Mouse (Mus musculus) Muller cell, postnatal 12 days (primary cell): ENCODE measurements around the gene Mtmr12.
"Not testable (repeated sequence)": the region's sequence is repeated elsewhere in the genome, so short reads cannot be mapped to it uniquely, and the experiment has no call there.

Source experiments
- DNase-seq: peaks from one replicate; pipeline ENCODE4 v3.0.0-alpha.2; 2015; ENCODE audit errors: inconsistent ontology term

Gene Mtmr12

DNA sequence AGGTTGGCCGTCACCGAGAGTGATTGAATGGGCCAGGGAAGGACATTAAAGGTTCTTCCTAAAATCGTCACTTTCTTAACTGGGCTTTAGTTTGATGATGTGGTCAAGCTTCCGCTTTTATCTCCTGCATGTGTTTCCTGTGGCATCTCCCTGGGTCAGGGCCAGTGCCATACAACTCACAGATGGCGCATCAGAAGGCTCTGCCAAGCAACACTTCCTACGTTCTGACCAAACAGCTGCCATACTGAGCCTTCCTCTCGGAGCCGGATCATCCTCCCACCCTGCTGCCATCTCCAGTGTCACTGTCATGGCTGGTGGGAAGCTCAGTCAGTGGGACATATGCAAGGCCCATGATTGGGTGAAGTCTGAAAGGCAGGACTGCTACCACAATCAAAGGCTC, 6.7 kb downstream of the Mtmr12 start:
- DNase-seq: no peak

GRCm38 (mm10) chr15:12212266-12212665, 7.4 kb downstream of the Mtmr12 start:
- no peak for DNase-seq

DNA sequence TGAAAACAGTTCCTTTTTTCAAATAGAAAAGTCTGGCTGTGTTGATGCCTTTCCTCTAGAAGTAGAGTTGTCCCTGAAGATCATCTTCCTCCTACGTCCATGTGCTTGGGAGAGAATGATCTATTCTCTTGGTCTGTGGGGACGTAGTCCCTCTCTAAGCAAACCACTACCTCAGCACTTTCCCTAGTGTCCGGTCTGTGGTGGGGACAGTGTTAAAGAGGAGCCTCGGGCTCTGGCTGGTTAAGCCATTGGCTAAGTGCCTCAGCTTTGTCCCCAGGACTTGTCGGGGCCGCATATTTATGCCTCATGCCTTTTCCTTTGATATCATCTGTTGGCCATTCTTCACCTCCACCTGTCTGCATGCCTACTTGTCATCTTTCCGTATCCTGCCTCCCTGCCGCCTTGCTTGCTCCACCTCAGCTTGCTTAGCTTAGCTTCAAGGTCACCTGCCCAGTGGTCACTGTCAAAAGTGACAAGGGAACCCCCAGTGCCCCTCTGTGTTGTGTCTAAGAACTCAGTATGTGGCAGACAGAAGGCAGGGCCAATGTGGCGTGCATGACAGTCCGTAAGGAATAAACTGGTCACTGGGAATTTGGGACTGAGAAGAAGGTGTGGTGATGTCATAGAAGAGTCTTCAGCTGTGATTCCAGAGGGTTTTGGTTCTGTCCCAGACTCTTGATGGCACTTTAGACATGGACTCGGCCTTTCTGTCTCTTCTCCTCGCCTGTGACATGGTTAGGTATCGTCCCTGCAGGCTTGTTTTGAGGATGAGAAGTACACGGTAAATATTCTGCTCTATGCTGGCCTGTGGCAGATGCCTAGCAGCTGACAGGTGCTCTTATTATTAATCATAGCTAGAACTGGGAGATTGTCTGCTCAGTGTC, 9.9 kb downstream of the Mtmr12 start:
- DNase-seq: no peak

DNA sequence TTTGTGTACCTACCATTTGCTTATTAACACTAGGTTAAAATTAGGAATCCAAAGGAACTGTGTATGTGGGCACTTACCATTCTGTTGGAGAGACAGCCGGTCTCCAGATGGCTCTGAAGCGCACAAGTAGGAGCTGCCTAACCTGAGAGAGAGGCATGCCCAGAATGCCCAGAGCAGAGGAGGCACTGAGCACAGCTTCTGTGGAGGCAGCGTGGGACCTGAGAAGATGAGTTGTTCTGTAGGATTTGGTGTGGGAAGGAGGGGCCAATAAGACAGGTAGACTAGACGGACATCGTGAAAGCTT, 10.5 kb downstream of the Mtmr12 start:
- no peak for DNase-seq

DNA sequence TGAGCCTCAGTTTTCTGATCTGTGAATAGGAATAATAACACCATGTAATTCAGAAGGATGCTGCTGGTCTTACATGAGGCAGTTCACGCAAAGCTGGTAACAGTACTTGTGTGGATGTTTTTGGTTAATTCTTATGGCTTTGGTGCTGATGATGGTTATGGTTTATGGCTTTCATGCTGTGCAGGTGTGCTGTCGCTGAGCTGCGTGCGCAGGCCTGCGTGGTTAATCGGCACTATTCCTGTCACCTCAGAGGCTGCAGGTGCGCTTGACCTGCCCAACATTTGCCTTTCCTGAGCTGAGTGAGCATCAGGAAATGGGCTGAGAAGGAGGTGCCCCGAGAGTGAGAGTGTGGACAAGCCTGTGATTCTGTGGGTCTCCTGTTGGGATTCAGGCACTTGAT, 11.3 kb downstream of the Mtmr12 start:
- no peak for DNase-seq

- DNase-seq: no peak
These were observed 12.0 kb downstream of the Mtmr12 start for GRCm38 (mm10) chr15:12216798-12217197.

DNA sequence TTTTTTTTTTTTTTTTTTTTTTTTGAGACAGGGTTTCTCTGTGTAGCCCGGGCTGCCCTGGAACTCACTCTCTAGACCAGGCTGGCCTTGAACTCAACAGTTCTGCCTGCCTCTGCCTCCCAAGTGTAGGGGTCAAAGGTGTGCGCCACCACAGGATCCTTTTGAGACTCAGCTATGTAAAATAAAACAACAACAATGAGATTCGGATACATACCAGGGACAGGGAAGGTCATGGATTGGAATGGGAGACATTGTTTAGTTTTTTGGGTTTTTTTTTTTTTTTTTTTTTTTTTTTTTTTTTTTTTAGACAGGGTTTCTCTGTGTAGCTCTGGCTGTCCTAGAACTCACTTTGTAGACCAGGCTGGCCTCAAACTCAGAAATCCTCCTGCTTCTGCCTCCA, 12.5 kb downstream of the Mtmr12 start:
- not testable (repeated sequence) for DNase-seq

GRCm38 (mm10) chr15:12217849-12218248, 13.0 kb downstream of the Mtmr12 start:
- DNase-seq: no peak

- DNase-seq: no peak
These were observed 14.0 kb downstream of the Mtmr12 start for GRCm38 (mm10) chr15:12218583-12219382.

GRCm38 (mm10) chr15:12221131-12221530, 16.3 kb downstream of the Mtmr12 start:
- no peak for DNase-seq

GRCm38 (mm10) chr15:12222564-12223302, 17.9 kb downstream of the Mtmr12 start:
- DNase-seq: no peak

DNA sequence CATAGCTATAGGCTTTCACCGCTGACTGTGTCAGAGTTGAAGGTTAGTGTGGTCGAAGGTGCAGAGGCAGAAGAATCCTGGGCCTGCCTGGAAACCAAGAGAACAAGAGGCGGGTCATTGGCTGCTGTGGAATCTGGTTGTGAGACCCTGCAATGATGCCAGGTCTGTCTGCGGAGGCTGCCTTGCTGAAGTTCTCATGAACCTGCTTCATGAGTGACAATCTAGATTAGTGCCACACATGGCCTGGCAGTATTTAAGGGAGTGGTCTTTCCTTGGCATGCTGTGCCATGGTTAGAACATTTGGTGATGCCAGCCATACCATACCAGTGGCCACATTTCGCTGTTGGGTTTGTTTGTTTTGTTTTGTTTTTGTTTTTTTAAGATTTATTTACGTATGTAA, 18.6 kb downstream of the Mtmr12 start:
- DNase-seq: no peak

DNA sequence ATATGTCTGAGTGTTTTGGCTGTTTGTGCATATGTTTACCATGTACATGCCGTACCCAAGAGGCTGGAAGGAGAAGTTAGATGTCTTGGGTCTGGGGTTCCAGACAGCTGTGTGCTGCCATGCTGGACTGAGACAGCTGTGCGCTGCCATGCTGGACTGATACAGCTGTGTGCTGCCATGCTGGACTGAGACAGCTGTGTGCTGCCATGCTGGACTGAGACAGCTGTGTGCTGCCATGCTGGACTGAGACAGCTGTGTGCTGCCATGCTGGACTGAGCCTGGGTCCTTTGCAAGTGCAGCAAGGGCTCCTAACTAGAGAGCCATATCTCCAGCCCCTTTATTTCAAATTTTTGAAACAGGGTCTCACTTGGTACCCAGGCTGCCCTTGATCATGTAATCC, 19.4 kb downstream of the Mtmr12 start:
- no peak for DNase-seq

DNA sequence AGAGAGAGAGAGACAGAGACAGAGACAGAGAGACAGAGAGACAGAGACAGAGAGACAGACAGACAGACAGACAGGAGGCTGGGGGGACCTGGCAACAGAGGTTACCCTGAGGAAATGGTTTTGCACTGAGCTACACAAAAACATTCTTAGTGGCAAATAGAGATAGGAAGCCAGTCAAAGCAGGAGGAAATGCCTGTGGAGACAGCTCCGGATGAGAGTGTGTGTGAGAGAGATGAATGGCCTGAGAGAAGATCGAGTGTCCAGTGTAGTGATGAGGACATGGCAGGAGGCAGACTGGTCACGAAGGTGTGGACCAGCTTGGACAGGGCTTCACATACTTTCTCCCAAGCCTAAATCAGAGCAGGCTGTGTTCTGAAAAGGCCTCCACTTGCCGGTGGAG, 20.2 kb downstream of the Mtmr12 start:
- DNase-seq: no peak

GRCm38 (mm10) chr15:12226908-12227307, 22.1 kb downstream of the Mtmr12 start:
- DNase-seq: no peak

GRCm38 (mm10) chr15:12227355-12227754, 22.5 kb downstream of the Mtmr12 start:
- DNase-seq: no peak

GRCm38 (mm10) chr15:12229603-12230242, 24.9 kb downstream of the Mtmr12 start:
- no peak for DNase-seq

- no peak for DNase-seq
These were observed 25.6 kb downstream of the Mtmr12 start for GRCm38 (mm10) chr15:12230243-12230935.

GRCm38 (mm10) chr15:12231462-12231861, 26.6 kb downstream of the Mtmr12 start:
- no peak for DNase-seq

DNA sequence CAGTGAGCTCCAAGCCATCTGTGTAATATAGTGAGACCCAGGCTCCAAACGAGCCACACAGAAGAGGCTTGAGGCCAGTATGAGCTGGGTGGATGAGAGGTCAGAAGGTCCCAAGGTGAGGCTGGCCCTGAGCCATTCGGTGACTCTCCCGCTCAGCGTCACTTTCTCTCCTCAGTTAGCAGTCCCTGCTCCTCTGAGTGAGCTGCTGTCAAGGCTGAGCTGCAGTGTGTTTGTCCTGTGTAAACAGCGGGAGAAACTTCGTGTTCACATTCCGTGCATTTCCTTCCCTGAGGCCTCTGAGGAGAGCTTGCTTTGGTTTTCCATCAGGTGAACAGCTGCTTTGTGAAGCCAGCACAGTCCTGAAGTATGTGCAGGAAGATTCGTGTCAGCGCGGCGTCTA, 27.6 kb downstream of the Mtmr12 start:
- no peak for DNase-seq

DNA sequence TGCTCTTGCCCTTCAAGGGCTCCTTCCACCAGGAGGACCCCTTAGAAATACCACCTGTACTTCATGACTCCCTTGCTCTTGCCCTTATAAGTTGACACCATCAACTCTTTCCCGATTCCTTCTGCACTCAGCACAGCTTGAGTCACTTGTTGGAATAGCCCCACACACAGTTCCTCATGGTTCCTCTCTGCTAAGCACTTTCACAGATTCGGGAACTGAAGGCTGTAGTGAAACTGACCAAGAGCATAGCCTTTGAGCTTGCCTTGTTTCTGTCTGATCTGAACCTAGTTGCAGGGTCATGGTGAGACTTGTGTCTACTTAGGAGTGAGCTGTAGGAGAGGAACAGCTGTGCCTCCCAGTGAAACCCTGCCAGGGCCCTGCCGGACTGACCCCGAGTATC, 28.2 kb downstream of the Mtmr12 start:
- no peak for DNase-seq
